Mouse (Mus musculus): ENCODE data around the gene Anxa5. TPM values are rescaled to one million over a fixed set of nuclear protein-coding genes. Genes with fewer than 3 reads are reported as not detected.

Anxa5 gene
- polyA plus RNA-seq, 1 experiment from 2014 or later: 74.7 TPM

DNA sequence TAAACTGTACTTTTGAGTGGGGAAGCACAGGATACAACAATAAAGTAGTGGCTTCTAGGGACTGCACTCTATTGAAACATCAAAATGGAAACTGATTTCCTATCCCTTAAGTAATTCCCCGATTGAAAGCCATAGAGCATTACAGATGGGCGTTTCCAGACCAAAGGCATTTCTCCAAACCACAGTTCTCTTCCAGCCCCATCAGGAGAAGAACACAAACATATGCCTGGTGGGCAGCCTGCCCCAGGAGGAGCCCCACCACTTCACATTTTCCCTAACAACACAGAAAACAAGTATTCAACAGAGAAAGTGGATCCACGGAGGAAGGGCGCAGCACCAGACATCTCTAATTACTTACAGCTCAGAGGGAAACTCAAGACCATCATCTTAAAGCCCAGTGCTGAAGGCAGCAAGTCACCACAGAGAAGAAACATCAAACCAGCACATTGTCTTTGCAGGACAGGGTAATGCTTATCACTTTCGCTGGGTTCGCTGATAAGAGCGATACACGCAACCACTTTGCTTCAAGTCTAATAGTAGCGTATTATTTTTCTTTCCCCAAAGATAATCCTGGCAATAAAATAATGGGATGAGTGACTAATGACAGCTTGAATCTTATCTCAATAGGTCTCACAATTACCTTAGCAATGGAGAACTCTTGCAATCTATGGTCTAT, 17.2 kb upstream of the Anxa5 start:
- Histone ChIP-seq H3K27me3 (replicated peaks; ENCODE audit: control insufficient read depth, insufficient read depth, low read length) (no peaks in the 10 kb centered on the region), H3K9me3 (ENCODE audit: control insufficient read depth, low read length) (no peaks in the 10 kb centered on the region), H3K9ac (ENCODE audit: low read depth, low read length) (no peak overlapping the region), H3K4me3 (ENCODE audit: low read length) (no peak overlapping the region), H3K4me1 (ENCODE audit: control insufficient read depth, insufficient read depth, low read depth, low read length) (no peaks in the 10 kb centered on the region), H3K36me3 (ENCODE audit: control insufficient read depth, insufficient read depth, low read length) (no peaks in the 10 kb centered on the region), H3K27ac (ENCODE audit: low read depth, low read length) (no peak overlapping the region), H3K4me2 (ENCODE audit: low read length) (no peak overlapping the region)
- no peak for ATAC-seq
- 84% methylated on average over 9 of the region's 9 CpGs for WGBS

DNA sequence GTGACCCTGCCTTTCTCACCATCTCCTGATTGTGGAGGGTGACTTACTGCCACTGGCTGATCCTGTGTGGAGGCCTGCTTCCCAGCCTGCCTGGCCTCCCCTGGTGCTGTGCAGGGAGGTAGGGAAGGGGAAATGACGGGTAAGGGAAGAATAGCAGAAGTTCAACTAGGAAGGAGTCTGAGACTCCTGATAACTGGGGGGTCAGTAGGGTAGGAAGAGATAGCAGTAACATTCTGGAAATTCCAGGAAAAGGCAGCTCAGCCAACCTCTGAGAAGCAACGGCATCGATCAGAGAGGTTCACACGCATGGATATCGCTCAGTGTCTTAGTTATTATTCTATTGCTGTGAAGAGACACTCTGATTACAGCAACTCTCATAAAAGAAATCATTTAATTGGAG, 15.8 kb upstream of the Anxa5 start:
- H3K27me3 ChIP-seq (replicated peaks; ENCODE audit: control insufficient read depth, insufficient read depth, low read length): no peaks in the 10 kb centered on the region
- H3K27ac ChIP-seq (ENCODE audit: low read depth, low read length): no peak overlapping the region
- H3K4me1 ChIP-seq (ENCODE audit: control insufficient read depth, insufficient read depth, low read depth, low read length): no peaks in the 10 kb centered on the region
- no peak overlapping the region for H3K9ac ChIP-seq (ENCODE audit: low read depth, low read length)
- H3K36me3 ChIP-seq (ENCODE audit: control insufficient read depth, insufficient read depth, low read length): no peaks in the 10 kb centered on the region
- ATAC-seq: no peak
- H3K4me2 ChIP-seq (ENCODE audit: low read length): no peak overlapping the region
- WGBS: 95% methylated on average over 5 of the region's 5 CpGs
- no peaks in the 10 kb centered on the region for H3K9me3 ChIP-seq (ENCODE audit: control insufficient read depth, low read length)
- H3K4me3 ChIP-seq (ENCODE audit: low read length): no peak overlapping the region

DNA sequence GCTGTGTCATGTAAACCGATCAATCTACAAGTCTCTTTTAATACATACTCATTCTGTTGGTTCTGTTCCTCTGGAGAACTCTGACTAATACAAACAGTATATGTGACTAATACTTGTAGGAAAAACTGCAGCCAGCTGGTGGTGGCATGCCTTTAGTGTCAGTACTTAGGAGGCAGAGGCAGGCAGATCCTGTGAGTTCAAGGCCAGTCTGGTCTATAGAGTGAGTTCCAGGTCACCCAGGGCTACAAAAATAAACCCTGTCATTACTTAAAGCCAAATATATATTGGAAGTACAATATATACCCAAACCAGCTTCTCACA, 13.9 kb upstream of the Anxa5 start:
- Histone ChIP-seq H3K9me3 (ENCODE audit: control insufficient read depth, low read length) (no peaks in the 10 kb centered on the region), H3K36me3 (ENCODE audit: control insufficient read depth, insufficient read depth, low read length) (no peaks in the 10 kb centered on the region), H3K4me1 (ENCODE audit: control insufficient read depth, insufficient read depth, low read depth, low read length) (no peaks in the 10 kb centered on the region), H3K4me3 (ENCODE audit: low read length) (no peak overlapping the region), H3K27me3 (replicated peaks; ENCODE audit: control insufficient read depth, insufficient read depth, low read length) (no peaks in the 10 kb centered on the region), H3K9ac (ENCODE audit: low read depth, low read length) (no peak overlapping the region), H3K4me2 (ENCODE audit: low read length) (no peak overlapping the region), H3K27ac (ENCODE audit: low read depth, low read length) (no peak overlapping the region)
- 91% methylated on average over 1 of the region's 1 CpGs for WGBS
- ATAC-seq: no peak

DNA sequence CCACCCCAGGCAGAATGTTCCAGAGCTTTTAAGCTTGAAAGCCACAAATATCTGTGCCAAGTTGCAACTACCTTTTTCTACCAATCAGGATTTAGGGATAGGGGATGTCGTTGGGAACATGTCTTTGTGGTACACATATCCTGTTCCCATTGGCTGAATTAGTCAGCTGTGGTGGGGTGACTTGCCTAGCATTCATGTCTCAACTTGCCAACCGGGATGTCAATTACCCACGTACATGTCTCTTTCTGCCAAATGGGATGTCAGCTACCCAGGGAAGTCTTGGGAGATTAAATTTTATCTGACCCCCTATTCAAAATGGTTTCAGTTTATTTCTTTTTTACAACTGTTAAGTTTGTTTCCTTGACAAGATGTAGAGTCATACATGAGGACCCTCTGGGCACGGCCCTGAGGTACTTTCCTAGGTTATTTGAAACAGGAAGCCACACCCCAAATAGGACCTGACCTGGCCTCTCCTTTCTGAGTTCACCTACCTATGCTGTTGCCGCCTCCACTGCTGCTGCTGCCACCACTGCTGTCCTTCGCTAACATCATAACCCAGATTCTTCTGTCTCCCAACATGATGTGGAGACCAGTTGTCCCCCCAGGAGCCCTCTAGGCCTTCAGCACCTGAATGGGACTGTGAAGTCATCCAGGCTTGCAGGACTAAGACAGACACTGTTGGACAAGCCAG, 13.3 kb upstream of the Anxa5 start:
- Histone ChIP-seq H3K4me2 (ENCODE audit: low read length) (no peak overlapping the region), H3K4me1 (ENCODE audit: control insufficient read depth, insufficient read depth, low read depth, low read length) (no peaks in the 10 kb centered on the region), H3K36me3 (ENCODE audit: control insufficient read depth, insufficient read depth, low read length) (no peaks in the 10 kb centered on the region), H3K27ac (ENCODE audit: low read depth, low read length) (no peak overlapping the region), H3K4me3 (ENCODE audit: low read length) (no peak overlapping the region), H3K27me3 (replicated peaks; ENCODE audit: control insufficient read depth, insufficient read depth, low read length) (no peaks in the 10 kb centered on the region), H3K9me3 (ENCODE audit: control insufficient read depth, low read length) (no peaks in the 10 kb centered on the region), H3K9ac (ENCODE audit: low read depth, low read length) (no peak overlapping the region)
- no peak for ATAC-seq
- 90% methylated on average over 6 of the region's 6 CpGs for WGBS

DNA sequence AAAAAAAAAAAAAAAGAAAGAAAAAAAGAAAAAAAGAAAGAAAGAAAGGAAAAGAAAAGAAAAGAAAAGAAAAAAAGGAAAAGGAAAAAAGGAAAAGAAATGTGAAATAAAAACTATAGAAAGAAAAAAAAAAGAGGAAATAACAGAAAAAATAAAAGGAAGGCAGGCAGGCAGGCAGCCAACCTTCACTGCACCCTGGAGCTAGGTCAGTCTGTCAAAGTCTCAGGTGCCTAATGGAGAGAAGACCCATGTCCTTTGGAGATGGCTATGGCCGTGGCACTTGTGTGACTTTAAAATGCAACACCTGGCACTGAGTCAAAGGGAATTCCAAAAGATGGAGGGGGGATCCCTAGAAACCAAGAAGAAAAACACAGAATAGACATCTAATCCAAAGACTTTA, 12.7 kb upstream of the Anxa5 start:
- Histone ChIP-seq H3K36me3 (ENCODE audit: control insufficient read depth, insufficient read depth, low read length) (no peaks in the 10 kb centered on the region), H3K27me3 (replicated peaks; ENCODE audit: control insufficient read depth, insufficient read depth, low read length) (no peaks in the 10 kb centered on the region), H3K9ac (ENCODE audit: low read depth, low read length) (no peak overlapping the region), H3K4me1 (ENCODE audit: control insufficient read depth, insufficient read depth, low read depth, low read length) (no peaks in the 10 kb centered on the region), H3K4me3 (ENCODE audit: low read length) (no peak overlapping the region), H3K9me3 (ENCODE audit: control insufficient read depth, low read length) (no peaks in the 10 kb centered on the region), H3K27ac (ENCODE audit: low read depth, low read length) (no peak overlapping the region), H3K4me2 (ENCODE audit: low read length) (no peak overlapping the region)
- ATAC-seq: no peak
- WGBS: 42% methylated on average over 1 of the region's 1 CpGs

DNA sequence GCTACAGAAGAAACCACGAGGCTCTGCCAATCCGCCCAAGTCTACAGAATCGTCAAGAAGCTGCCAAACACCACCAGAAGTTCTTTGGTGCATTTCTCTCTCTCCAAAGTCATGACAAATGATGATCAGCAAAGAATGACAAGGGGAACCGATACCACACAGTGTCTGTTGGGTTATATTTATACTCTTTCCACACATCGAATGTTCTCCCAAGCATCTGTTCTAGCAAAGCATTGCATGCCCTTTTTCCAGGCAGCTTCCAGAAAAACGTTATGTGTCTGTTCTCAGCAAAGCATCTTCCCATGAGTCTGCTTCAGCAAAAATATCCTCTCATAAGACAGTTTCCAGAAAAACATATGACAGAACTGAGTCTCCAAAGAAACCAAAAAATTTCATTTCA, 11.2 kb upstream of the Anxa5 start:
- H3K36me3 ChIP-seq (ENCODE audit: control insufficient read depth, insufficient read depth, low read length): no peaks in the 10 kb centered on the region
- no peak overlapping the region for H3K4me3 ChIP-seq (ENCODE audit: low read length)
- peaks cover 2% of the 10 kb centered on the region; the same call in 1 of the 2 replicates for H3K4me1 ChIP-seq (ENCODE audit: control insufficient read depth, insufficient read depth, low read depth, low read length)
- no peaks in the 10 kb centered on the region for H3K9me3 ChIP-seq (ENCODE audit: control insufficient read depth, low read length)
- no peak overlapping the region for H3K4me2 ChIP-seq (ENCODE audit: low read length)
- no peak overlapping the region for H3K27ac ChIP-seq (ENCODE audit: low read depth, low read length)
- 90% methylated on average over 6 of the region's 6 CpGs for WGBS
- no peak overlapping the region for H3K9ac ChIP-seq (ENCODE audit: low read depth, low read length)
- no peaks in the 10 kb centered on the region for H3K27me3 ChIP-seq (replicated peaks; ENCODE audit: control insufficient read depth, insufficient read depth, low read length)
- no peak for ATAC-seq

DNA sequence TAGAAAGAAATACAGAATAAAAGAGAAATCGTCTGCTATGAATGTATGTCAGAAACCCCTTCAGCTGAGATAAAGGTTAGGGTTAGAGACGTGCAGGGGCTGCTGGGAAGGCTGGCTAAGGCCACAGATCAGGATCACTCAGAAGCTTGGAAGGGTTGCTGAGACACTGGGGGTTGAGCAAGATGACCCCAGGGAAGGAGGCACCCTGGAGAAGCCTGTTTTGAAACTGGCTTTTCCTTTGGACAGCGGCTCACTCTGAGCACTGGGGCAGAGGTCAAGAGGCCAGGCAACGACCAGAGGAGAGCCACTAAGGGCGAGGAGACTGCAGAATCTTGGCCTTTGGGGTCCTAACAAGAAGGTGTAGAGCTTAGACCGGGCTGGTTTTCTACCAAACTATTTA, 10.5 kb upstream of the Anxa5 start:
- no peaks in the 10 kb centered on the region for H3K9me3 ChIP-seq (ENCODE audit: control insufficient read depth, low read length)
- 57% methylated on average over 6 of the region's 6 CpGs for WGBS

DNA sequence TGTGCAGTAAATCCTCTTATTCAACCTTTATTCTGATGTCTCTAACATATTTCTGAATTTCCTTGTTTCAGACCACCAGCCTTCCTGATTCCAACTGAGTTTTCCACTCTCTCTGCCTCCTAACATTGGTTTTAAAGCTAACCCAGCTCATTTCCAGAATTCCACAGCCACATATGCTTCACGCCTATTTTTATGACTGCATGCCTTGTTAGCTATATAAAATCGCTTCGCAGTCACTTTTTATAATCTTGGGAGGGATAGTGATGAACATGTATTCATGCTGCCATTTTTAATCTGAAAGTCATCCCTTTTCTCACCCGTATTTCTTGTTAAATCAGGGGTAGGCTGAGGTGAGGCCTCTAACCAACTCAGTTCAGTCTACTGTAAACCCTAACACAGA, 8.6 kb upstream of the Anxa5 start:
- Histone ChIP-seq H3K9ac (ENCODE audit: low read depth, low read length) (no peak overlapping the region), H3K4me1 (ENCODE audit: control insufficient read depth, insufficient read depth, low read depth, low read length) (peaks cover 4% of the 10 kb centered on the region; the same call in 1 of the 2 replicates), H3K36me3 (ENCODE audit: control insufficient read depth, insufficient read depth, low read length) (no peaks in the 10 kb centered on the region), H3K4me2 (ENCODE audit: low read length) (no peak overlapping the region), H3K27ac (ENCODE audit: low read depth, low read length) (no peak overlapping the region), H3K4me3 (ENCODE audit: low read length) (no peak overlapping the region), H3K9me3 (ENCODE audit: control insufficient read depth, low read length) (no peaks in the 10 kb centered on the region), H3K27me3 (replicated peaks; ENCODE audit: control insufficient read depth, insufficient read depth, low read length) (no peaks in the 10 kb centered on the region)
- 90% methylated on average over 4 of the region's 4 CpGs for WGBS
- no peak for ATAC-seq

More for the DNA sequence above, 10.5 kb upstream of the Anxa5 start:
- H3K4me2 ChIP-seq (ENCODE audit: low read length): no peak overlapping the region
- no peaks in the 10 kb centered on the region for H3K27me3 ChIP-seq (replicated peaks; ENCODE audit: control insufficient read depth, insufficient read depth, low read length)
- H3K36me3 ChIP-seq (ENCODE audit: control insufficient read depth, insufficient read depth, low read length): no peaks in the 10 kb centered on the region
- no peak overlapping the region for H3K27ac ChIP-seq (ENCODE audit: low read depth, low read length)
- H3K4me3 ChIP-seq (ENCODE audit: low read length): no peak overlapping the region
- peaks cover 4% of the 10 kb centered on the region; the same call in 1 of the 2 replicates for H3K4me1 ChIP-seq (ENCODE audit: control insufficient read depth, insufficient read depth, low read depth, low read length)
- no peak for ATAC-seq
- H3K9ac ChIP-seq (ENCODE audit: low read depth, low read length): no peak overlapping the region

DNA sequence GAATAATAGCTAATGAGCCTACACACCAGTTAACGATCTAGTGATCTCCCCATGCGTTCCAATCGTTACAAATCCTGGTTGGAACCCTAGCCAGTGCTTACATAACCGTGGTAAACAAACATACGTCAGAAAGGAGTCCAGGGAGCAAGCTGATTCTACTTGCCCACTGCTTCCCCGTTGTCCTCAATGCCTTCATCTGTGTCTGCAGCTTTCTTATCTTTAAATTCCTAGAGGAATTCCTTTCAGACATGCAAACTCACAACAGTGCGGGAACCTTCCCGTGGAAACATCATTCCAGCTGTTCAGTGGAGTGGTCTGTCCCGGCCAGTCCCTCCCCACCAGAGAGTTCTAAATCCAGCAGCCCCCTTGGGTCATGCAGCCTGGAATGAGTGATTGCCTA, 7.2 kb upstream of the Anxa5 start:
- WGBS: 46% methylated on average over 9 of the region's 9 CpGs

More for the DNA sequence above, 7.2 kb upstream of the Anxa5 start:
- no peak for ATAC-seq
- H3K4me1 ChIP-seq (ENCODE audit: control insufficient read depth, insufficient read depth, low read depth, low read length): peaks cover 4% of the 10 kb centered on the region; the same call in 1 of the 2 replicates
- H3K9ac ChIP-seq (ENCODE audit: low read depth, low read length): no peak overlapping the region
- no peaks in the 10 kb centered on the region for H3K36me3 ChIP-seq (ENCODE audit: control insufficient read depth, insufficient read depth, low read length)
- H3K27ac ChIP-seq (ENCODE audit: low read depth, low read length): no peak overlapping the region
- H3K4me2 ChIP-seq (ENCODE audit: low read length): no peak overlapping the region
- no peak overlapping the region for H3K4me3 ChIP-seq (ENCODE audit: low read length)
- no peaks in the 10 kb centered on the region for H3K27me3 ChIP-seq (replicated peaks; ENCODE audit: control insufficient read depth, insufficient read depth, low read length)
- H3K9me3 ChIP-seq (ENCODE audit: control insufficient read depth, low read length): no peaks in the 10 kb centered on the region
